Mouse (Mus musculus): Measurements from ENCODE around the gene Cbx6. TPM values are rescaled to one million over a fixed set of nuclear protein-coding genes. Genes with fewer than 3 reads are reported as not detected.

Cbx6 gene
- polyA plus RNA-seq, 1 experiment from 2014 or later = 15.7 TPM

DNA sequence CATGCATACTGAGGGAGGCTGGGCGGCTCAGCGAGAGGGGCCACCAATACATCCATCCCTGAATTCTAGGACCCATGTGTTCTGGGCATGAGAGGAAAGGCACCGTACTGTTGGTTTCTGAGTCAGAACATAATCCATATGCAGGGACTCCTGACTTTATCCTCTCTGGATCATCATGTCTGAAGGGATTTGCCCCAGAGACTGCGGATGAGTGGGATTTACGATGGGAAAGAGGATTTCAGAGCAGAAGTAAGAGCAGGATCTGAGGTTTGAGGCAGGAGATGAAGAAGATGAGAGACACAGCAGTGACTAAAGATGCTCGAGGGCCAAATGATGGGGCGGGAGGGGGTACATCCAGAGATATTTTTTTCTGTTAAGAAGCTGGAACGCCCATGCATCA, 39.1 kb upstream of the Cbx6 start:
- H3K36me3 ChIP-seq (ENCODE audit: control insufficient read depth, insufficient read depth, low read length) = no peaks in the 10 kb centered on the region
- H3K4me2 ChIP-seq = no peak overlapping the region
- H3K9ac ChIP-seq (ENCODE audit: low read depth, low read length) = no peak overlapping the region
- no peak overlapping the region for H3K27ac ChIP-seq (ENCODE audit: low read depth, low read length)
- H3K27me3 ChIP-seq (ENCODE audit: control insufficient read depth, insufficient read depth, low read length) = no peaks in the 10 kb centered on the region
- no peak for ATAC-seq (replicated peaks; ENCODE audit: insufficient number of reproducible peaks, low FRiP score, low TSS enrichment)
- WGBS (ENCODE audit: insufficient replicate concordance) = 89% methylated on average over 8 of the region's 8 CpGs
- no peaks in the 10 kb centered on the region for H3K4me1 ChIP-seq (ENCODE audit: control insufficient read depth, insufficient read depth, low read length)
- H3K9me3 ChIP-seq (replicated peaks; ENCODE audit: control insufficient read depth, low read length) = peaks cover 2% of the 10 kb centered on the region; the same call in 1 of the 2 replicates
- H3K4me3 ChIP-seq (ENCODE audit: low read depth, low read length) = no peak overlapping the region

GRCm38 (mm10) chr15:79867260-79868002, 32.9 kb upstream of the Cbx6 start:
- no peak for ATAC-seq (replicated peaks; ENCODE audit: insufficient number of reproducible peaks, low FRiP score, low TSS enrichment)
- H3K4me3 ChIP-seq (ENCODE audit: low read depth, low read length) = no peak overlapping the region
- H3K4me1 ChIP-seq (ENCODE audit: control insufficient read depth, insufficient read depth, low read length) = no peaks in the 10 kb centered on the region
- H3K27ac ChIP-seq (ENCODE audit: low read depth, low read length) = no peak overlapping the region
- no peaks in the 10 kb centered on the region for H3K27me3 ChIP-seq (ENCODE audit: control insufficient read depth, insufficient read depth, low read length)
- 74% methylated on average over 3 of the region's 3 CpGs for WGBS (ENCODE audit: insufficient replicate concordance)
- no peak overlapping the region for H3K9ac ChIP-seq (ENCODE audit: low read depth, low read length)
- H3K4me2 ChIP-seq = no peak overlapping the region
- peaks cover 2% of the 10 kb centered on the region; the same call in 1 of the 2 replicates for H3K9me3 ChIP-seq (replicated peaks; ENCODE audit: control insufficient read depth, low read length)
- no peaks in the 10 kb centered on the region for H3K36me3 ChIP-seq (ENCODE audit: control insufficient read depth, insufficient read depth, low read length)

DNA sequence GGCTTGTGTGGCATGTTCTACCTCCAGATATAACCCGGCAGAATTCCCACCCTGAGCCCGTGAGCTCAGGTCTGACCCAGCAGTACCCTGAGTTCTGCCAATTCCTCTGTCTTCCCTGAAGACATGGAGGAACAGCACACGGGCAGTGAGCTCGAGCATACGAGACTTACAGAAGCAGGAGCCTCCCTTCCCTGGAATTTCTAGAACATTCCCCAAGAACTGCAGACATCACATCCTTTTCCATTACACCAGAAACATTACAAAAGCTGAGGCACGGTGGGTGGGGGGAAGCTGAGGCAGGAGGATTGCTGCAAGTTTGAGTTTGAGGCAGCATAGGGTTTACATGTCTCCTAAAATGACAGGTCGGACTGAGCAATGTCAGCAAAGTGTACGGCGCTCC, 25.3 kb upstream of the Cbx6 start:
- H3K9ac ChIP-seq (ENCODE audit: low read depth, low read length) = no peak overlapping the region
- no peaks in the 10 kb centered on the region for H3K36me3 ChIP-seq (ENCODE audit: control insufficient read depth, insufficient read depth, low read length)
- ATAC-seq (replicated peaks; ENCODE audit: insufficient number of reproducible peaks, low FRiP score, low TSS enrichment) = no peak
- H3K4me3 ChIP-seq (ENCODE audit: low read depth, low read length) = no peak overlapping the region
- no peaks in the 10 kb centered on the region for H3K9me3 ChIP-seq (replicated peaks; ENCODE audit: control insufficient read depth, low read length)
- WGBS (ENCODE audit: insufficient replicate concordance) = 84% methylated on average over 9 of the region's 9 CpGs
- H3K4me2 ChIP-seq = no peak overlapping the region
- no peak overlapping the region for H3K27ac ChIP-seq (ENCODE audit: low read depth, low read length)
- H3K27me3 ChIP-seq (ENCODE audit: control insufficient read depth, insufficient read depth, low read length) = no peaks in the 10 kb centered on the region
- no peaks in the 10 kb centered on the region for H3K4me1 ChIP-seq (ENCODE audit: control insufficient read depth, insufficient read depth, low read length)

GRCm38 (mm10) chr15:79858979-79859378, 24.5 kb upstream of the Cbx6 start:
- Histone ChIP-seq H3K9ac (ENCODE audit: low read depth, low read length) (no peak overlapping the region), H3K36me3 (ENCODE audit: control insufficient read depth, insufficient read depth, low read length) (no peaks in the 10 kb centered on the region), H3K4me3 (ENCODE audit: low read depth, low read length) (no peak overlapping the region), H3K27ac (ENCODE audit: low read depth, low read length) (no peak overlapping the region), H3K9me3 (replicated peaks; ENCODE audit: control insufficient read depth, low read length) (no peaks in the 10 kb centered on the region), H3K4me1 (ENCODE audit: control insufficient read depth, insufficient read depth, low read length) (no peaks in the 10 kb centered on the region), H3K4me2 (no peak overlapping the region), H3K27me3 (ENCODE audit: control insufficient read depth, insufficient read depth, low read length) (no peaks in the 10 kb centered on the region)
- WGBS (ENCODE audit: insufficient replicate concordance) = 57% methylated on average over 5 of the region's 5 CpGs
- no peak for ATAC-seq (replicated peaks; ENCODE audit: insufficient number of reproducible peaks, low FRiP score, low TSS enrichment)

DNA sequence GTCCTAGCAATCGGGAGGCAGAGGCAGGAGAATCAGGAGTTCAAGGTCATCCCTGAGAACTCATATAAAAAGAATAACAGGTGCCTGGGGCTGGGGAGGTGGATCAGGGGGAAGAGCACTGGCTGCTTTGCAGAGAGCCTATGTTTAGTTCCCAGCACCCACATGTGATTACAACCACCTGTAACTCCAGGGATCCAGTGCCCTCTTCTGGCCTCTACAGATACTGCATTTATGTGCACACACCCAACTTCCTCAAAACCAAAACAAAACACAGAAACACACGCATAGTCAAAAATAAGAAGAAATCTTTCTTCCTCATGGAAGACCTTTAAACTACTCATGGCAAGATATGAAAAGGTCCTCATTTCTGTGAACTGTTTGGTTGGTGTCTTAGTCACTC, 15.7 kb upstream of the Cbx6 start:
- H3K9me3 ChIP-seq (replicated peaks; ENCODE audit: control insufficient read depth, low read length) = no peaks in the 10 kb centered on the region
- no peak for ATAC-seq (replicated peaks; ENCODE audit: insufficient number of reproducible peaks, low FRiP score, low TSS enrichment)
- 88% methylated on average over 2 of the region's 2 CpGs for WGBS (ENCODE audit: insufficient replicate concordance)

DNA sequence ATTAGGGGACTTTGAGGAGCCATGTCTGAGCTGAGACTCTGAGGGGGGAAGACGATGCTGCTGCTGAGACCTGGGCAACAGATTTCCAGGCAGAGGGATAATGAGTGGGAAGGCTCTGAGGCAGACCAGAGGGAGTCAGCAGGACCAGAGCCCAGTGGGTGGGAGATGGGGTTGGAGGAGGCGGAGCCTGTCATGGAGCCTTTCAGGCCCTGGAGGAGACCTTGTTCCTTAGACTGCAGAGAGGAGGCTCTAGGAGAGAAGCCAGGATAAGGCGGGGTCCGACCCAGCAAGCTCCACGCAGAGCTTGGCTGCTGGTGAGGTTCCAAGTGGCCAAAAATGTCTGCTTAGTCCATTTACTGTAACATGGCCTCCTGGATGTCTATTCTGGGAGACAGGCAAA, 12.6 kb upstream of the Cbx6 start:
- H3K36me3 ChIP-seq (ENCODE audit: control insufficient read depth, insufficient read depth, low read length) = no peaks in the 10 kb centered on the region
- no peak for ATAC-seq (replicated peaks; ENCODE audit: insufficient number of reproducible peaks, low FRiP score, low TSS enrichment)
- no peaks in the 10 kb centered on the region for H3K9me3 ChIP-seq (replicated peaks; ENCODE audit: control insufficient read depth, low read length)
- H3K4me2 ChIP-seq = no peak overlapping the region
- H3K27ac ChIP-seq (ENCODE audit: low read depth, low read length) = no peak overlapping the region
- H3K4me1 ChIP-seq (ENCODE audit: control insufficient read depth, insufficient read depth, low read length) = peaks cover 7% of the 10 kb centered on the region
- no peak overlapping the region for H3K9ac ChIP-seq (ENCODE audit: low read depth, low read length)
- no peaks in the 10 kb centered on the region; the same call in 1 of the 2 replicates for H3K27me3 ChIP-seq (ENCODE audit: control insufficient read depth, insufficient read depth, low read length)
- 16% methylated on average over 5 of the region's 5 CpGs for WGBS (ENCODE audit: insufficient replicate concordance)
- H3K4me3 ChIP-seq (ENCODE audit: low read depth, low read length) = no peak overlapping the region

More for the DNA sequence above, 15.7 kb upstream of the Cbx6 start:
- H3K27ac ChIP-seq (ENCODE audit: low read depth, low read length) = no peak overlapping the region
- H3K27me3 ChIP-seq (ENCODE audit: control insufficient read depth, insufficient read depth, low read length) = no peaks in the 10 kb centered on the region; the same call in 1 of the 2 replicates
- peaks cover 7% of the 10 kb centered on the region for H3K4me1 ChIP-seq (ENCODE audit: control insufficient read depth, insufficient read depth, low read length)
- H3K4me3 ChIP-seq (ENCODE audit: low read depth, low read length) = no peak overlapping the region
- H3K4me2 ChIP-seq = no peak overlapping the region
- no peak overlapping the region for H3K9ac ChIP-seq (ENCODE audit: low read depth, low read length)
- no peaks in the 10 kb centered on the region for H3K36me3 ChIP-seq (ENCODE audit: control insufficient read depth, insufficient read depth, low read length)

DNA sequence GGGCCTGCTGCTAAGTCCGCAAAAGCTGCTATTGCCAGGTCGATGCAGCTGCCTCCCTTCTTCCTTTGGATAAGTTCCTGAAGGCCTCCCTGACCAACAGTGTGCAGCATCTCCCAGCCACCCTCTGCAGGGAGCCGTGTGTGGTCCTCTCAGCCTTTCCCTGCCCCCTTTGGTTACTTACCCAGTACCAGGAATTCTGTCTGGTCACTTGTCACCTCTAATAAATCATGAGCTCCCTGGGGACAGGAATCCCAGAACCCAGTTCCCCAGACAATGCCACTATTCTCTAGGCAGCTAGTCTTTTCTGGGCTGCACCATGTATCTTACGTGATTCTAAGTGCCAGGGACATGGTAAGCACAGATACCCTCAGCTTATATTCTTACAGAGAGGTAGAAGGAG, 11.5 kb upstream of the Cbx6 start:
- no peaks in the 10 kb centered on the region; the same call in 1 of the 2 replicates for H3K27me3 ChIP-seq (ENCODE audit: control insufficient read depth, insufficient read depth, low read length)
- no peak overlapping the region for H3K9ac ChIP-seq (ENCODE audit: low read depth, low read length)
- H3K4me3 ChIP-seq (ENCODE audit: low read depth, low read length) = no peak overlapping the region
- WGBS (ENCODE audit: insufficient replicate concordance) = 70% methylated on average over 4 of the region's 4 CpGs
- H3K36me3 ChIP-seq (ENCODE audit: control insufficient read depth, insufficient read depth, low read length) = no peaks in the 10 kb centered on the region
- H3K27ac ChIP-seq (ENCODE audit: low read depth, low read length) = no peak overlapping the region
- no peaks in the 10 kb centered on the region for H3K9me3 ChIP-seq (replicated peaks; ENCODE audit: control insufficient read depth, low read length)
- no peak overlapping the region for H3K4me2 ChIP-seq
- ATAC-seq (replicated peaks; ENCODE audit: insufficient number of reproducible peaks, low FRiP score, low TSS enrichment) = no peak
- H3K4me1 ChIP-seq (ENCODE audit: control insufficient read depth, insufficient read depth, low read length) = peaks cover 7% of the 10 kb centered on the region

DNA sequence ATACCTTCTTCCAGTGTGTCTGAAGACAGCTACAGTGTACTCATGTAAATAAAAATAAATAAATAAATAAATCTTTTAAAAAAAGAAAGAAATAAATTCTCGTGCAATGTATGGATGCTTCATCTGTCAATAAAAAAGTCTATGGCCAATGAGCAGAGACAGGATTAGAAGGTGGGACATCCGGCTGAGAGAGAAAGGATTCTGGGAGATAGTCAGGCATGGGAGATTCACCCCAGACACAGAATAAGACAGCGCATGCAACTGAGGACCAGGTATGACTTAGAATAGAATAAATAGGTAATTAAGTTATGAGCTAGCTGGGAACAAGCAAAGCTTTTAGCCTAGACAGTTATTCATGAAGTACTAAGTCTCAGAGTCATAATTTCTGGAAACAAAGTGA, 8.5 kb upstream of the Cbx6 start:
- peaks cover 6% of the 10 kb centered on the region for H3K4me1 ChIP-seq (ENCODE audit: control insufficient read depth, insufficient read depth, low read length)
- H3K27me3 ChIP-seq (ENCODE audit: control insufficient read depth, insufficient read depth, low read length) = no peaks in the 10 kb centered on the region; the same call in 1 of the 2 replicates
- 81% methylated on average over 3 of the region's 3 CpGs for WGBS (ENCODE audit: insufficient replicate concordance)

GRCm38 (mm10) chr15:79840281-79840680, 5.8 kb upstream of the Cbx6 start:
- H3K9ac ChIP-seq (ENCODE audit: low read depth, low read length) = no peak overlapping the region
- no peaks in the 10 kb centered on the region for H3K9me3 ChIP-seq (replicated peaks; ENCODE audit: control insufficient read depth, low read length)
- H3K4me1 ChIP-seq (ENCODE audit: control insufficient read depth, insufficient read depth, low read length) = no peaks in the 10 kb centered on the region
- H3K4me3 ChIP-seq (ENCODE audit: low read depth, low read length) = no peak overlapping the region
- no peaks in the 10 kb centered on the region; the same call in 1 of the 2 replicates for H3K27me3 ChIP-seq (ENCODE audit: control insufficient read depth, insufficient read depth, low read length)
- no peak for ATAC-seq (replicated peaks; ENCODE audit: insufficient number of reproducible peaks, low FRiP score, low TSS enrichment)
- H3K4me2 ChIP-seq = no peak overlapping the region
- no peak overlapping the region for H3K27ac ChIP-seq (ENCODE audit: low read depth, low read length)
- H3K36me3 ChIP-seq (ENCODE audit: control insufficient read depth, insufficient read depth, low read length) = no peaks in the 10 kb centered on the region
- 57% methylated on average over 2 of the region's 2 CpGs for WGBS (ENCODE audit: insufficient replicate concordance)

More for the DNA sequence above, 8.5 kb upstream of the Cbx6 start:
- Histone ChIP-seq H3K9ac (ENCODE audit: low read depth, low read length) (no peak overlapping the region), H3K4me2 (no peak overlapping the region), H3K36me3 (ENCODE audit: control insufficient read depth, insufficient read depth, low read length) (no peaks in the 10 kb centered on the region), H3K9me3 (replicated peaks; ENCODE audit: control insufficient read depth, low read length) (no peaks in the 10 kb centered on the region), H3K4me3 (ENCODE audit: low read depth, low read length) (no peak overlapping the region), H3K27ac (ENCODE audit: low read depth, low read length) (no peak overlapping the region)
- no peak for ATAC-seq (replicated peaks; ENCODE audit: insufficient number of reproducible peaks, low FRiP score, low TSS enrichment)
